Mouse (Mus musculus) lung, postnatal 0 days (tissue): Measurements from ENCODE around the gene Tnfsf10. TPM values are rescaled to one million over a fixed set of nuclear protein-coding genes. Genes with fewer than 3 reads are reported as not detected.
A peak's percentile ranks its signal among the peaks of the same experiment; 100 is the strongest.

Source experiments
- ATAC-seq: fragments of 200-750 bp; cut with Nextera tagmentation; 2 replicates; pipeline ENCODE4 v1.8.0; 2017; ENCODE audit warnings: moderate library complexity
- DNase-seq: peaks from one replicate; pipeline ENCODE4 v3.0.0-alpha.2; 2016; ENCODE audit warnings: low spot score
- H3K27ac ChIP-seq: fragments of 300-500 bp; sonication (generic); 2 replicates; pipeline ENCODE4 v1.5.1; 2014; ENCODE audit warnings: antibody characterized with exemption, mild to moderate bottlenecking, low read length, mixed read lengths
- H3K27me3 ChIP-seq: fragments of 300-500 bp; sonication (generic); replicated peaks from 2 replicates; pipeline ENCODE4 v1.6.1; 2014; ENCODE audit warnings: low read length, mixed read lengths; ENCODE audit not compliant: insufficient read depth
- H3K36me3 ChIP-seq: fragments of 300-500 bp; sonication (generic); 2 replicates; pipeline ENCODE4 v1.6.1; 2014; ENCODE audit warnings: low read length, mixed read lengths; ENCODE audit not compliant: insufficient read depth
- H3K4me1 ChIP-seq: fragments of 300-500 bp; sonication (generic); 2 replicates; pipeline ENCODE4 v1.6.1; 2014; ENCODE audit warnings: antibody characterized with exemption, low read depth, low read length, mixed read lengths; ENCODE audit not compliant: insufficient read depth
- H3K4me2 ChIP-seq: fragments of 300-500 bp; sonication (generic); replicated peaks from 2 replicates; pipeline ENCODE4 v1.6.1; 2014; ENCODE audit warnings: low read depth, mild to moderate bottlenecking, low read length, moderate library complexity, mixed read lengths
- H3K4me3 ChIP-seq: fragments of 300-500 bp; sonication (generic); 2 replicates; pipeline ENCODE4 v1.5.1; 2014; ENCODE audit warnings: low read depth, low read length
- H3K9ac ChIP-seq: fragments of 300-500 bp; sonication (generic); replicated peaks from 2 replicates; pipeline ENCODE4 v1.6.1; 2014; ENCODE audit warnings: low read depth, mild to moderate bottlenecking
- H3K9me3 ChIP-seq: fragments of 300-500 bp; sonication (generic); 2 replicates; pipeline ENCODE4 v1.6.1; 2016; ENCODE audit warnings: low read length, mixed read lengths
- CTCF ChIP-seq: IDR thresholded peaks from 2 replicates; pipeline ENCODE4 v1.5.1; 2016; ENCODE audit warnings: antibody characterized with exemption, mild to moderate bottlenecking
- EP300 ChIP-seq: IDR thresholded peaks from 2 replicates; pipeline ENCODE4 v1.6.1; 2016; ENCODE audit warnings: antibody characterized with exemption, mild to moderate bottlenecking, control low read depth
- WGBS: fragments of 180-500 bp; shearing (Covaris S2); extraction: QIAGEN DNeasy Blood & Tissue Kit; methylation state at CpG from one replicate; pipeline ENCODE4 v1.1.7; 2014; 5-methylcytosine and 5-hydroxymethylcytosine counted together
- polyA plus RNA-seq: library from polyadenylated mRNA; unstranded; fragments of >200 nt; fragmentation: Nextera tagmentation; extraction: Ambion mirVana; gene quantifications from 2 replicates; pipeline ENCODE4 v1.2.1, GENCODE M21; 2015

The Tnfsf10 gene
- polyA plus RNA-seq, 1 experiment from 2014 or later = 8.1 TPM

GRCm38 (mm10) chr3:27293645-27294385, 23.0 kb upstream of the Tnfsf10 start:
- Histone ChIP-seq H3K9me3 (no peaks in the 10 kb centered on the region), H3K4me3 (no peak overlapping the region), H3K27me3 (no peaks in the 10 kb centered on the region), H3K4me1 (peaks cover 6% of the 10 kb centered on the region; the same call in 1 of the 2 replicates), H3K4me2 (no peak overlapping the region), H3K27ac (no peak overlapping the region), H3K9ac (no peak overlapping the region), H3K36me3 (no peaks in the 10 kb centered on the region)
- WGBS = 60% methylated on average over 7 of the region's 7 CpGs
- TF ChIP-seq CTCF (no peak), EP300 (no peak)
- ATAC-seq = no peak
- no peak for DNase-seq

- 86% methylated on average over 4 of the region's 4 CpGs for WGBS
- TF ChIP-seq CTCF (no peak), EP300 (no peak)
Observed at GRCm38 (mm10) chr3:27300451-27300850, 16.4 kb upstream of the Tnfsf10 start.

GRCm38 (mm10) chr3:27302339-27303022, 14.3 kb upstream of the Tnfsf10 start:
- H3K4me3 ChIP-seq = no peak overlapping the region
- no peak overlapping the region for H3K9ac ChIP-seq
- ATAC-seq (no peak), DNase-seq (no peak)
- H3K36me3 ChIP-seq = no peaks in the 10 kb centered on the region
- no peak for TF ChIP-seq CTCF
- TF ChIP-seq EP300 = no peak
- no peak overlapping the region for H3K27ac ChIP-seq
- no peak overlapping the region for H3K4me2 ChIP-seq
- no peaks in the 10 kb centered on the region for H3K4me1 ChIP-seq
- H3K27me3 ChIP-seq = no peaks in the 10 kb centered on the region
- H3K9me3 ChIP-seq = no peaks in the 10 kb centered on the region
- WGBS = 46% methylated on average over 9 of the region's 9 CpGs

More at GRCm38 (mm10) chr3:27300451-27300850, 16.4 kb upstream of the Tnfsf10 start:
- H3K4me3 ChIP-seq = no peak overlapping the region
- DNase-seq (no peak), ATAC-seq (no peak)
- no peaks in the 10 kb centered on the region for H3K4me1 ChIP-seq
- no peak overlapping the region for H3K27ac ChIP-seq
- no peaks in the 10 kb centered on the region for H3K36me3 ChIP-seq
- H3K27me3 ChIP-seq = no peaks in the 10 kb centered on the region
- H3K4me2 ChIP-seq = no peak overlapping the region
- no peak overlapping the region for H3K9ac ChIP-seq
- no peaks in the 10 kb centered on the region for H3K9me3 ChIP-seq

- WGBS = 84% methylated on average over 10 of the region's 10 CpGs
Observed at GRCm38 (mm10) chr3:27306815-27307214, 10.0 kb upstream of the Tnfsf10 start.

GRCm38 (mm10) chr3:27310973-27311372, 5.9 kb upstream of the Tnfsf10 start:
- H3K9ac ChIP-seq = no peak overlapping the region
- no peaks in the 10 kb centered on the region for H3K4me1 ChIP-seq
- no peak overlapping the region for H3K4me2 ChIP-seq
- no peak for ATAC-seq
- no peak for TF ChIP-seq CTCF
- TF ChIP-seq EP300 = no peak
- DNase-seq = peak; percentile 17
- no peak overlapping the region for H3K4me3 ChIP-seq
- H3K36me3 ChIP-seq = no peaks in the 10 kb centered on the region
- 84% methylated on average over 7 of the region's 7 CpGs for WGBS
- H3K27ac ChIP-seq = no peak overlapping the region
- no peaks in the 10 kb centered on the region for H3K27me3 ChIP-seq
- no peaks in the 10 kb centered on the region for H3K9me3 ChIP-seq

More at GRCm38 (mm10) chr3:27306815-27307214, 10.0 kb upstream of the Tnfsf10 start:
- no peak for DNase-seq
- ATAC-seq = no peak
- H3K9me3 ChIP-seq = no peaks in the 10 kb centered on the region
- no peak overlapping the region for H3K4me3 ChIP-seq
- no peak overlapping the region for H3K9ac ChIP-seq
- H3K4me2 ChIP-seq = no peak overlapping the region
- no peaks in the 10 kb centered on the region for H3K27me3 ChIP-seq
- H3K27ac ChIP-seq = no peak overlapping the region
- no peaks in the 10 kb centered on the region for H3K36me3 ChIP-seq
- TF ChIP-seq EP300 (no peak), CTCF (no peak)
- H3K4me1 ChIP-seq = no peaks in the 10 kb centered on the region

GRCm38 (mm10) chr3:27311475-27311874, 5.4 kb upstream of the Tnfsf10 start:
- no peak for ATAC-seq
- H3K27ac ChIP-seq = no peak overlapping the region

More at GRCm38 (mm10) chr3:27311475-27311874, 5.4 kb upstream of the Tnfsf10 start:
- DNase-seq = no peak
- Histone ChIP-seq H3K4me3 (no peak overlapping the region), H3K4me1 (no peaks in the 10 kb centered on the region), H3K36me3 (no peaks in the 10 kb centered on the region), H3K27me3 (no peaks in the 10 kb centered on the region), H3K9me3 (no peaks in the 10 kb centered on the region), H3K9ac (no peak overlapping the region), H3K4me2 (no peak overlapping the region)
- WGBS = 73% methylated on average over 4 of the region's 4 CpGs
- TF ChIP-seq CTCF (no peak), EP300 (no peak)
